Mouse (Mus musculus): ENCODE measurements around the gene Sgip1. TPM values are rescaled to one million over a fixed set of nuclear protein-coding genes. Genes with fewer than 3 reads are reported as not detected.

The Sgip1 gene
- polyA plus RNA-seq, 1 experiment from 2014 or later: 68.0 TPM

GRCm38 (mm10) chr4:102730976-102731375, 10.1 kb upstream of the Sgip1 start:
- H3K9ac ChIP-seq (ENCODE audit: low read depth, low read length): no peak overlapping the region
- H3K4me1 ChIP-seq (ENCODE audit: control insufficient read depth, insufficient read depth, low read depth, low read length): no peaks in the 10 kb centered on the region
- no peaks in the 10 kb centered on the region for H3K36me3 ChIP-seq (ENCODE audit: control insufficient read depth, insufficient read depth, low read length)
- ATAC-seq: no peak
- H3K27me3 ChIP-seq (replicated peaks; ENCODE audit: control insufficient read depth, insufficient read depth, low read length): no peaks in the 10 kb centered on the region
- H3K4me2 ChIP-seq (ENCODE audit: low read length): no peak overlapping the region
- H3K4me3 ChIP-seq (ENCODE audit: low read length): no peak overlapping the region
- WGBS: 74% methylated on average over 3 of the region's 3 CpGs
- H3K9me3 ChIP-seq (ENCODE audit: control insufficient read depth, low read length): no peaks in the 10 kb centered on the region
- no peak overlapping the region for H3K27ac ChIP-seq (ENCODE audit: low read depth, low read length)

GRCm38 (mm10) chr4:102734022-102734657, 7.0 kb upstream of the Sgip1 start:
- Histone ChIP-seq H3K36me3 (ENCODE audit: control insufficient read depth, insufficient read depth, low read length) (no peaks in the 10 kb centered on the region), H3K27ac (ENCODE audit: low read depth, low read length) (no peak overlapping the region), H3K4me2 (ENCODE audit: low read length) (no peak overlapping the region), H3K4me1 (ENCODE audit: control insufficient read depth, insufficient read depth, low read depth, low read length) (no peaks in the 10 kb centered on the region), H3K9ac (ENCODE audit: low read depth, low read length) (no peak overlapping the region), H3K9me3 (ENCODE audit: control insufficient read depth, low read length) (no peaks in the 10 kb centered on the region), H3K27me3 (replicated peaks; ENCODE audit: control insufficient read depth, insufficient read depth, low read length) (no peaks in the 10 kb centered on the region), H3K4me3 (ENCODE audit: low read length) (no peak overlapping the region)
- no peak for ATAC-seq
- WGBS: 55% methylated on average over 9 of the region's 9 CpGs

GRCm38 (mm10) chr4:102753334-102754090, 12.4 kb downstream of the Sgip1 start:
- H3K27me3 ChIP-seq (replicated peaks; ENCODE audit: control insufficient read depth, insufficient read depth, low read length): no peaks in the 10 kb centered on the region
- H3K4me1 ChIP-seq (ENCODE audit: control insufficient read depth, insufficient read depth, low read depth, low read length): no peaks in the 10 kb centered on the region
- H3K36me3 ChIP-seq (ENCODE audit: control insufficient read depth, insufficient read depth, low read length): no peaks in the 10 kb centered on the region
- H3K4me2 ChIP-seq (ENCODE audit: low read length): no peak overlapping the region
- H3K4me3 ChIP-seq (ENCODE audit: low read length): no peak overlapping the region
- no peak overlapping the region for H3K27ac ChIP-seq (ENCODE audit: low read depth, low read length)
- no peak for ATAC-seq
- H3K9ac ChIP-seq (ENCODE audit: low read depth, low read length): no peak overlapping the region
- no peaks in the 10 kb centered on the region for H3K9me3 ChIP-seq (ENCODE audit: control insufficient read depth, low read length)
- 76% methylated on average over 3 of the region's 3 CpGs for WGBS

- Histone ChIP-seq H3K9ac (ENCODE audit: low read depth, low read length) (peak overlapping the region; percentile 71), H3K4me1 (ENCODE audit: control insufficient read depth, insufficient read depth, low read depth, low read length) (peaks cover 19% of the 10 kb centered on the region), H3K4me2 (ENCODE audit: low read length) (peak overlapping the region; percentile 71), H3K9me3 (ENCODE audit: control insufficient read depth, low read length) (no peaks in the 10 kb centered on the region), H3K27me3 (replicated peaks; ENCODE audit: control insufficient read depth, insufficient read depth, low read length) (no peaks in the 10 kb centered on the region), H3K4me3 (ENCODE audit: low read length) (peak overlapping the region; percentile 54), H3K27ac (ENCODE audit: low read depth, low read length) (peak overlapping the region; percentile 97), H3K36me3 (ENCODE audit: control insufficient read depth, insufficient read depth, low read length) (no peaks in the 10 kb centered on the region)
- under 1% methylated on average over 41 of the region's 41 CpGs for WGBS
- ATAC-seq: peak; percentile 63
Observed at GRCm38 (mm10) chr4:102759095-102759890, 18.2 kb downstream of the Sgip1 start.

- Histone ChIP-seq H3K4me1 (ENCODE audit: control insufficient read depth, insufficient read depth, low read depth, low read length) (peaks cover 19% of the 10 kb centered on the region), H3K4me2 (ENCODE audit: low read length) (peak overlapping the region; percentile 71), H3K27ac (ENCODE audit: low read depth, low read length) (peak overlapping the region; percentile 97), H3K4me3 (ENCODE audit: low read length) (peak overlapping the region; percentile 54), H3K27me3 (replicated peaks; ENCODE audit: control insufficient read depth, insufficient read depth, low read length) (no peaks in the 10 kb centered on the region), H3K9me3 (ENCODE audit: control insufficient read depth, low read length) (no peaks in the 10 kb centered on the region), H3K36me3 (ENCODE audit: control insufficient read depth, insufficient read depth, low read length) (no peaks in the 10 kb centered on the region), H3K9ac (ENCODE audit: low read depth, low read length) (peak overlapping the region; percentile 71)
- 1% methylated on average over 25 of the region's 25 CpGs for WGBS
- ATAC-seq: peak; percentile 97
Observed at GRCm38 (mm10) chr4:102760042-102760821, 19.1 kb downstream of the Sgip1 start.

- peak overlapping the region; percentile 54 for H3K4me3 ChIP-seq (ENCODE audit: low read length)
- 73% methylated on average over 7 of the region's 7 CpGs for WGBS
- H3K4me2 ChIP-seq (ENCODE audit: low read length): peak overlapping the region; percentile 71
- H3K27ac ChIP-seq (ENCODE audit: low read depth, low read length): no peak overlapping the region
- H3K9me3 ChIP-seq (ENCODE audit: control insufficient read depth, low read length): no peaks in the 10 kb centered on the region
- ATAC-seq: no peak
- H3K27me3 ChIP-seq (replicated peaks; ENCODE audit: control insufficient read depth, insufficient read depth, low read length): no peaks in the 10 kb centered on the region
- 0 out of 2 replicates have a peak overlapping the region, but pooled peaks have one; percentile 9 for H3K9ac ChIP-seq (ENCODE audit: low read depth, low read length)
- H3K36me3 ChIP-seq (ENCODE audit: control insufficient read depth, insufficient read depth, low read length): no peaks in the 10 kb centered on the region
- peaks cover 19% of the 10 kb centered on the region for H3K4me1 ChIP-seq (ENCODE audit: control insufficient read depth, insufficient read depth, low read depth, low read length)
Observed at GRCm38 (mm10) chr4:102762075-102762474, 21.0 kb downstream of the Sgip1 start.

GRCm38 (mm10) chr4:102769070-102769469, 28.0 kb downstream of the Sgip1 start:
- no peak for ATAC-seq
- Histone ChIP-seq H3K9ac (ENCODE audit: low read depth, low read length) (no peak overlapping the region), H3K4me2 (ENCODE audit: low read length) (no peak overlapping the region), H3K4me3 (ENCODE audit: low read length) (no peak overlapping the region), H3K36me3 (ENCODE audit: control insufficient read depth, insufficient read depth, low read length) (no peaks in the 10 kb centered on the region), H3K27me3 (replicated peaks; ENCODE audit: control insufficient read depth, insufficient read depth, low read length) (no peaks in the 10 kb centered on the region), H3K27ac (ENCODE audit: low read depth, low read length) (no peak overlapping the region), H3K4me1 (ENCODE audit: control insufficient read depth, insufficient read depth, low read depth, low read length) (peaks cover under 1% of the 10 kb centered on the region; the same call in 1 of the 2 replicates), H3K9me3 (ENCODE audit: control insufficient read depth, low read length) (no peaks in the 10 kb centered on the region)
- WGBS: 86% methylated on average over 1 of the region's 1 CpGs

GRCm38 (mm10) chr4:102769936-102770335, 28.8 kb downstream of the Sgip1 start:
- WGBS: 74% methylated on average over 6 of the region's 6 CpGs
- H3K36me3 ChIP-seq (ENCODE audit: control insufficient read depth, insufficient read depth, low read length): no peaks in the 10 kb centered on the region
- no peak for ATAC-seq
- no peak overlapping the region for H3K4me2 ChIP-seq (ENCODE audit: low read length)
- H3K9me3 ChIP-seq (ENCODE audit: control insufficient read depth, low read length): no peaks in the 10 kb centered on the region
- H3K4me3 ChIP-seq (ENCODE audit: low read length): no peak overlapping the region
- H3K9ac ChIP-seq (ENCODE audit: low read depth, low read length): no peak overlapping the region
- no peaks in the 10 kb centered on the region for H3K27me3 ChIP-seq (replicated peaks; ENCODE audit: control insufficient read depth, insufficient read depth, low read length)
- no peaks in the 10 kb centered on the region for H3K4me1 ChIP-seq (ENCODE audit: control insufficient read depth, insufficient read depth, low read depth, low read length)
- H3K27ac ChIP-seq (ENCODE audit: low read depth, low read length): no peak overlapping the region
